Mouse (Mus musculus): ENCODE measurements around the gene Phactr3. TPM values are rescaled to one million over a fixed set of nuclear protein-coding genes. Genes with fewer than 3 reads are reported as not detected.
"Not testable (repeated sequence)": the region's sequence is repeated elsewhere in the genome, so short reads cannot be mapped to it uniquely, and the experiment has no call there.

The Phactr3 gene
- total and polyA plus RNA-seq, 2 experiments from 2014 or later, result 97.8 to 152 TPM

GRCm38 (mm10) chr2:178327466-178328040 is 208.8 kb downstream of the Phactr3 start:
- peak overlapping the region; percentile 61 for H3K4me2 ChIP-seq (ENCODE audit: low read depth)
- peak overlapping the region; percentile 86 for H3K27ac ChIP-seq (ENCODE audit: low read depth, low read length)
- H3K4me3 ChIP-seq (ENCODE audit: low read depth, low read length), result peak overlapping the region; percentile 38
- ATAC-seq (peak; percentile 95), DNase-seq (peak; percentile 93)
- WGBS, result 11% methylated on average over 7 of the region's 12 CpGs
- TF ChIP-seq CTCF (IDR thresholded peaks at IDR 0.05; ENCODE audit: low read depth), result no peak
- H3K9ac ChIP-seq, result peak overlapping the region; percentile 52
- H3K4me1 ChIP-seq (ENCODE audit: insufficient read depth), result peaks cover 25% of the 10 kb centered on the region
- H3K9me3 ChIP-seq (ENCODE audit: low read length), result no peaks in the 10 kb centered on the region
- peaks cover 9% of the 10 kb centered on the region for H3K36me3 ChIP-seq (ENCODE audit: insufficient read depth)
- no peaks in the 10 kb centered on the region for H3K27me3 ChIP-seq (ENCODE audit: insufficient read depth, low read length)

GRCm38 (mm10) chr2:178329551-178329950 is 210.8 kb downstream of the Phactr3 start:
- peaks cover 22% of the 10 kb centered on the region for H3K36me3 ChIP-seq (ENCODE audit: insufficient read depth)
- H3K9me3 ChIP-seq (ENCODE audit: low read length), result no peaks in the 10 kb centered on the region
- peak overlapping the region; percentile 61 for H3K4me2 ChIP-seq (ENCODE audit: low read depth)
- H3K27me3 ChIP-seq (ENCODE audit: insufficient read depth, low read length), result no peaks in the 10 kb centered on the region
- no peak for TF ChIP-seq CTCF (IDR thresholded peaks at IDR 0.05; ENCODE audit: low read depth)
- 52% methylated on average over 5 of the region's 5 CpGs for WGBS
- peaks cover 25% of the 10 kb centered on the region for H3K4me1 ChIP-seq (ENCODE audit: insufficient read depth)
- ATAC-seq (peak; percentile 7; the same call in 1 of the 2 replicates), DNase-seq (peak; percentile 66)
- H3K9ac ChIP-seq, result peak overlapping the region; percentile 26
- peak overlapping the region; percentile 38 for H3K4me3 ChIP-seq (ENCODE audit: low read depth, low read length)
- H3K27ac ChIP-seq (ENCODE audit: low read depth, low read length), result 0 out of 2 replicates have a peak overlapping the region, but pooled peaks have one; percentile 15

- ATAC-seq, result no peak
- no peak for TF ChIP-seq CTCF (IDR thresholded peaks at IDR 0.05; ENCODE audit: low read depth)
- peaks cover 23% of the 10 kb centered on the region for H3K36me3 ChIP-seq (ENCODE audit: insufficient read depth)
- 38% methylated on average over 1 of the region's 1 CpGs for WGBS
- H3K27me3 ChIP-seq (ENCODE audit: insufficient read depth, low read length), result no peaks in the 10 kb centered on the region
- no peaks in the 10 kb centered on the region for H3K9me3 ChIP-seq (ENCODE audit: low read length)
- no peak for DNase-seq
- H3K27ac ChIP-seq (ENCODE audit: low read depth, low read length), result no peak overlapping the region
- H3K4me1 ChIP-seq (ENCODE audit: insufficient read depth), result peaks cover 25% of the 10 kb centered on the region
- peak overlapping the region; percentile 61 for H3K4me2 ChIP-seq (ENCODE audit: low read depth)
- H3K9ac ChIP-seq, result no peak overlapping the region
- peak overlapping the region; percentile 38 for H3K4me3 ChIP-seq (ENCODE audit: low read depth, low read length)
Observed at GRCm38 (mm10) chr2:178329986-178330385, 211.2 kb downstream of the Phactr3 start.

- Histone ChIP-seq H3K9me3 (ENCODE audit: low read length) (no peaks in the 10 kb centered on the region), H3K36me3 (ENCODE audit: insufficient read depth) (peaks cover 26% of the 10 kb centered on the region), H3K4me3 (ENCODE audit: low read depth, low read length) (no peak overlapping the region), H3K27me3 (ENCODE audit: insufficient read depth, low read length) (no peaks in the 10 kb centered on the region), H3K4me2 (ENCODE audit: low read depth) (no peak overlapping the region), H3K27ac (ENCODE audit: low read depth, low read length) (no peak overlapping the region), H3K4me1 (ENCODE audit: insufficient read depth) (no peaks in the 10 kb centered on the region), H3K9ac (no peak overlapping the region)
- peak; percentile 60 for DNase-seq
- TF ChIP-seq CTCF (IDR thresholded peaks at IDR 0.05; ENCODE audit: low read depth), result peak; percentile 73
- ATAC-seq, result no peak
- 45% methylated on average over 1 of the region's 1 CpGs for WGBS
Observed at GRCm38 (mm10) chr2:178337878-178338277, 219.1 kb downstream of the Phactr3 start.

GRCm38 (mm10) chr2:178339044-178339443 is 220.3 kb downstream of the Phactr3 start:
- no peak overlapping the region for H3K4me3 ChIP-seq (ENCODE audit: low read depth, low read length)
- DNase-seq (peak; percentile 63), ATAC-seq (peak; percentile 54; the same call in 1 of the 2 replicates)
- no peak overlapping the region for H3K27ac ChIP-seq (ENCODE audit: low read depth, low read length)
- peaks cover 18% of the 10 kb centered on the region for H3K36me3 ChIP-seq (ENCODE audit: insufficient read depth)
- no peak overlapping the region for H3K9ac ChIP-seq
- 5% methylated on average over 2 of the region's 2 CpGs for WGBS
- no peaks in the 10 kb centered on the region for H3K9me3 ChIP-seq (ENCODE audit: low read length)
- H3K27me3 ChIP-seq (ENCODE audit: insufficient read depth, low read length), result no peaks in the 10 kb centered on the region
- H3K4me1 ChIP-seq (ENCODE audit: insufficient read depth), result no peaks in the 10 kb centered on the region
- no peak overlapping the region for H3K4me2 ChIP-seq (ENCODE audit: low read depth)
- TF ChIP-seq CTCF (IDR thresholded peaks at IDR 0.05; ENCODE audit: low read depth), result peak; percentile 77

DNA sequence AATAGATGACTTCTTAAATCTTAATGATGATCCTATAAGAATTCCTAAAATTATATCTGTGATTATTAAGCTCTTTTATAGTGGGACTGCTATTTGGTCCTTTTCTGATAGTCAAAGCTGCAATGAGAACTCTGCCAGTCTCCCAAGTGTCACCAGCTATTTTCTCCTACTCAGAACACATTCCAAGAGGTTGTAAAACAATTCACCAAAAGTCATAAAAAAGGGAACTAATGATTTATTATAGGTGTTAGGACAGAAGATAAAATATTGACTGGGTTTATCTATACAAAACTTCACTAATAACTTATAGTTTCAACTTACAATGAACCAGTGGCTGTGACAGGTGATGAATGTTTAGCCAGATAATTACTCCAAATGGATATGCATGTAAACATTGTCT is 223.3 kb downstream of the Phactr3 start:
- H3K4me2 ChIP-seq (ENCODE audit: low read depth); DNase-seq; H3K9ac ChIP-seq; H3K4me1 ChIP-seq (ENCODE audit: insufficient read depth); H3K9me3 ChIP-seq (ENCODE audit: low read length); H3K27ac ChIP-seq (ENCODE audit: low read depth, low read length); H3K4me3 ChIP-seq (ENCODE audit: low read depth, low read length); H3K36me3 ChIP-seq (ENCODE audit: insufficient read depth); ATAC-seq; H3K27me3 ChIP-seq (ENCODE audit: insufficient read depth, low read length): not testable (repeated sequence)

DNA sequence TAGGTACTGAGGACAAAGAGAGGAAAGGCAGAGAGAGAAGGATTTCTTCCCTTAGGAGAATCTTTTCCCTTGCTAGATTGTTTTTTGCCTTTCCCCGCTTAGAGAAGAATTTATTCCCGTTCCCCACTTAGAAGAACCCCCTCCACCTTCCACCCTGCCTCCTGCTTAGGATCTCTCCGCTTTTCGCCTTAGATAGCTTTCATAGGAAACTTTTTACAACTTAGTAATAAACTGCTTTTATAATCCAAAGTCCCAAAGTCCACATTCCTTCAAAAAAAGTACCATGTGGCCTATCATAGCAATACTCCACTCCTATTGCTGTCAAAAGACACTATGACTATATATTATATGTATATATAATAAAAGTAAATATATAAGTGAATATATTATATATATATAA is 223.8 kb downstream of the Phactr3 start:
- no peak overlapping the region for H3K9ac ChIP-seq
- 0 out of 2 replicates have a peak, but pooled peaks cover 8% of the 10 kb centered on the region for H3K36me3 ChIP-seq (ENCODE audit: insufficient read depth)
- no peak overlapping the region for H3K4me3 ChIP-seq (ENCODE audit: low read depth, low read length)
- no peaks in the 10 kb centered on the region for H3K4me1 ChIP-seq (ENCODE audit: insufficient read depth)
- no peaks in the 10 kb centered on the region for H3K9me3 ChIP-seq (ENCODE audit: low read length)
- H3K4me2 ChIP-seq (ENCODE audit: low read depth), result no peak overlapping the region
- DNase-seq (no peak), ATAC-seq (no peak)
- 81% methylated on average over 4 of the region's 4 CpGs for WGBS
- TF ChIP-seq CTCF (IDR thresholded peaks at IDR 0.05; ENCODE audit: low read depth), result no peak
- no peaks in the 10 kb centered on the region for H3K27me3 ChIP-seq (ENCODE audit: insufficient read depth, low read length)
- H3K27ac ChIP-seq (ENCODE audit: low read depth, low read length), result no peak overlapping the region

Other genes starting within 250 kb of the Phactr3 start
- gene Gm14327, start 221.9 kb upstream of the Phactr3 start, total RNA-seq (2014; rRNA removed), result 2.2 and 3.0 TPM in 2 replicates
- gene Gm14327, start 221.9 kb upstream of the Phactr3 start, polyA plus RNA-seq (2015; fragmentation: Nextera tagmentation; extraction: Ambion mirVana), result 3.8 and 4.9 TPM in 2 replicates
- gene Zfp972, start 193.4 kb upstream of the Phactr3 start, total RNA-seq (2014; rRNA removed), result not detected in 2 replicates
- 0.30 TPM in 1 of 2 replicates, not detected in the other for gene Zfp972, start 193.4 kb upstream of the Phactr3 start, polyA plus RNA-seq (2015; fragmentation: Nextera tagmentation; extraction: Ambion mirVana)
- 16.8 and 20.2 TPM in 2 replicates for gene Gm14326, start 161.7 kb upstream of the Phactr3 start, total RNA-seq (2014; rRNA removed)
- gene Gm14326, start 161.7 kb upstream of the Phactr3 start, polyA plus RNA-seq (2015; fragmentation: Nextera tagmentation; extraction: Ambion mirVana), result 17.8 and 18.2 TPM in 2 replicates
- gene Zfp971, start 95.7 kb upstream of the Phactr3 start, total RNA-seq (2014; rRNA removed), result 10.0 and 12.8 TPM in 2 replicates
- gene Zfp971, start 95.7 kb upstream of the Phactr3 start, polyA plus RNA-seq (2015; fragmentation: Nextera tagmentation; extraction: Ambion mirVana), result 9.4 and 10.8 TPM in 2 replicates
- 12.6 and 16.0 TPM in 2 replicates for gene Zfp931, start 40.5 kb upstream of the Phactr3 start, total RNA-seq (2014; rRNA removed)
- 10.9 and 13.1 TPM in 2 replicates for gene Zfp931, start 40.5 kb upstream of the Phactr3 start, polyA plus RNA-seq (2015; fragmentation: Nextera tagmentation; extraction: Ambion mirVana)

All from forebrain, postnatal 0 days (tissue).